Mouse (Mus musculus) cerebellum, adult 2 months (tissue): ENCODE data around the gene Stat5a.

Experiments
- CTCF ChIP-seq: fragments of 200-500 bp; IDR thresholded peaks from 2 replicates; pipeline ENCODE4 v1.5.1; 2011; ENCODE audit warnings: low read depth, mild to moderate bottlenecking, control low read depth, low read length, moderate library complexity, borderline replicate concordance; ENCODE audit not compliant: insufficient read depth
- POLR2A ChIP-seq: fragments of 200-500 bp; IDR thresholded peaks from 2 replicates; pipeline ENCODE4 v1.6.1; 2011; ENCODE audit warnings: low read length, control low read depth, borderline replicate concordance; ENCODE audit not compliant: insufficient read depth

- TF ChIP-seq CTCF (no peak), POLR2A (no peak)
Observed at GRCm38 (mm10) chr11:100875761-100876160, 16.6 kb downstream of the Stat5a start.
